Mouse (Mus musculus): ENCODE results near the gene Utp20. TPM values are rescaled to one million over a fixed set of nuclear protein-coding genes. Genes with fewer than 3 reads are reported as not detected.
"Not testable (repeated sequence)": the region's sequence is repeated elsewhere in the genome, so short reads cannot be mapped to it uniquely, and the experiment has no call there.

The Utp20 gene
- polyA plus RNA-seq, 1 experiment = 40.0 TPM

- H3K27ac ChIP-seq (ENCODE audit: insufficient read depth, low read length) = no peak overlapping the region
- no peaks in the 10 kb centered on the region for H3K4me1 ChIP-seq (ENCODE audit: control insufficient read depth, insufficient read depth, low read length)
- no peak for TF ChIP-seq CTCF (IDR thresholded peaks at IDR 0.05; ENCODE audit: borderline replicate concordance, insufficient read depth, low read length)
- no peak for TF ChIP-seq POLR2A (IDR thresholded peaks at IDR 0.05; ENCODE audit: low read depth, low read length)
- H3K4me3 ChIP-seq (ENCODE audit: insufficient read depth, low read length) = no peak overlapping the region
Observed at GRCm38 (mm10) chr10:88761524-88762212, 64.9 kb downstream of the Utp20 start.

DNA sequence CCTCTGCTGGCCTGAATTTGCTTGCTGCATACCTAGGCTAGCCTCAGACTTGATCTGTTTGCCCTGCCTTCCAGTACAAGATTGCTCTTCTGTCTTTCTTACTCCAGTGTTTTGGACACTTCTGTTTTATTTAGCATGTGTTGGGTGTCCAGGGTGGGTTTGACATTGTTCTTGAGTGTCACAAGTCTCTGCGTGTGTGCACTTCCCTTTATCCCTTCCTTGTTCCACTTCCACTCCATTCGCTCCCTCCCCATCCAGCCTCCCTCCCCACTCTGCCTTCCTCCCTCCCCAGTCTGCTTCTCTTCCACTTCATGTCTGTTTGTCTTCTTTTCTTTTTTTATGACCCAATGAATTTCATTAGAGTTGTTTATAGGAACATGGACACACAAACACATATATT, 85.2 kb downstream of the Utp20 start:
- H3K4me1 ChIP-seq (ENCODE audit: control insufficient read depth, insufficient read depth, low read length) = no peaks in the 10 kb centered on the region
- no peak overlapping the region for H3K27ac ChIP-seq (ENCODE audit: insufficient read depth, low read length)
- no peak overlapping the region for H3K4me3 ChIP-seq (ENCODE audit: insufficient read depth, low read length)
- no peak for TF ChIP-seq CTCF (IDR thresholded peaks at IDR 0.05; ENCODE audit: borderline replicate concordance, insufficient read depth, low read length)
- no peak for TF ChIP-seq POLR2A (IDR thresholded peaks at IDR 0.05; ENCODE audit: low read depth, low read length)

GRCm38 (mm10) chr10:88740781-88741180, 85.8 kb downstream of the Utp20 start:
- TF ChIP-seq CTCF (IDR thresholded peaks at IDR 0.05; ENCODE audit: borderline replicate concordance, insufficient read depth, low read length) = no peak
- no peak for TF ChIP-seq POLR2A (IDR thresholded peaks at IDR 0.05; ENCODE audit: low read depth, low read length)
- H3K27ac ChIP-seq (ENCODE audit: insufficient read depth, low read length) = no peak overlapping the region

DNA sequence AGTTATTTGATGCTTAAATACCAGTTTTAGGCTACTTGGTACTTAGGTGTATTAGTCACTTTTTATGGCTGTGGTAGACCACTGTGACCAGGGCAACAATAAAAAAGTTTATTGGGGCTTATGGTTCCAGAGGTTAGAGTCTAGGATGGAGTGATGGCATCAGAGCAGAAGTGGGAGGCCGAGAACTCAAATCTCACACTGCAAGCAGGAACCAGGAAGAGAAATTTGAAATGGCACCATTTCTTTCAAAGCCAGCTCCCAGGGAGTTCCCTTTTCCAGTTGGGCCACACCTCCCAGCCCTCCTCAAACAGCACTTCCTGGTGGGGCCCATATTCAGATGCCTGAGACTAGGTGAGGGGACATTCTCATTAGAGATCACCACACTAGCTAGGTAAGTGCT, 86.8 kb downstream of the Utp20 start:
- Histone ChIP-seq H3K27ac (ENCODE audit: insufficient read depth, low read length) (no peak overlapping the region), H3K4me1 (ENCODE audit: control insufficient read depth, insufficient read depth, low read length) (no peaks in the 10 kb centered on the region), H3K4me3 (ENCODE audit: insufficient read depth, low read length) (no peak overlapping the region)
- TF ChIP-seq CTCF (IDR thresholded peaks at IDR 0.05; ENCODE audit: borderline replicate concordance, insufficient read depth, low read length) = no peak
- TF ChIP-seq POLR2A (IDR thresholded peaks at IDR 0.05; ENCODE audit: low read depth, low read length) = no peak

More at GRCm38 (mm10) chr10:88740781-88741180, 85.8 kb downstream of the Utp20 start:
- Histone ChIP-seq H3K4me3 (ENCODE audit: insufficient read depth, low read length) (no peak overlapping the region), H3K4me1 (ENCODE audit: control insufficient read depth, insufficient read depth, low read length) (no peaks in the 10 kb centered on the region)

GRCm38 (mm10) chr10:88739074-88739473, 87.5 kb downstream of the Utp20 start:
- H3K27ac ChIP-seq (ENCODE audit: insufficient read depth, low read length); H3K4me1 ChIP-seq (ENCODE audit: control insufficient read depth, insufficient read depth, low read length); H3K4me3 ChIP-seq (ENCODE audit: insufficient read depth, low read length): not testable (repeated sequence)

DNA sequence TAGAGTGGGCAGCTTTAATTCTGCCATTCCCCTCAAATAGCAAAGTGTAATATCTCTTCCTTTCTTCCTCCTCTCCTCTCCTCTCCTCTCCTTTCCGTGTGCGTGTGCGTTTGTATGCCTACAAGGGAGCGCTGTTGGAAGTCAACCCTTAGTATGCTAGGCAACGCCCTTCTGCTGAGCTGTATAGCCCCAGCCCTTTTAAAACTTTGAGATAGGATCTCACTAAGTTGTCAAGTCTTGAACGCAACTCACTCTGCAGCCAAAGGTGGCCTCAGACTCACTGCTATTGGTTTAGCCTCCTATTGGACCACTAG, 94.3 kb downstream of the Utp20 start:
- Histone ChIP-seq H3K27ac (ENCODE audit: insufficient read depth, low read length) (no peak overlapping the region), H3K4me1 (ENCODE audit: control insufficient read depth, insufficient read depth, low read length) (peaks cover 2% of the 10 kb centered on the region; the same call in 1 of the 2 replicates), H3K4me3 (ENCODE audit: insufficient read depth, low read length) (peak overlapping the region; percentile 83)
- TF ChIP-seq POLR2A (IDR thresholded peaks at IDR 0.05; ENCODE audit: low read depth, low read length) (peak; percentile 56), CTCF (IDR thresholded peaks at IDR 0.05; ENCODE audit: borderline replicate concordance, insufficient read depth, low read length) (no peak)

DNA sequence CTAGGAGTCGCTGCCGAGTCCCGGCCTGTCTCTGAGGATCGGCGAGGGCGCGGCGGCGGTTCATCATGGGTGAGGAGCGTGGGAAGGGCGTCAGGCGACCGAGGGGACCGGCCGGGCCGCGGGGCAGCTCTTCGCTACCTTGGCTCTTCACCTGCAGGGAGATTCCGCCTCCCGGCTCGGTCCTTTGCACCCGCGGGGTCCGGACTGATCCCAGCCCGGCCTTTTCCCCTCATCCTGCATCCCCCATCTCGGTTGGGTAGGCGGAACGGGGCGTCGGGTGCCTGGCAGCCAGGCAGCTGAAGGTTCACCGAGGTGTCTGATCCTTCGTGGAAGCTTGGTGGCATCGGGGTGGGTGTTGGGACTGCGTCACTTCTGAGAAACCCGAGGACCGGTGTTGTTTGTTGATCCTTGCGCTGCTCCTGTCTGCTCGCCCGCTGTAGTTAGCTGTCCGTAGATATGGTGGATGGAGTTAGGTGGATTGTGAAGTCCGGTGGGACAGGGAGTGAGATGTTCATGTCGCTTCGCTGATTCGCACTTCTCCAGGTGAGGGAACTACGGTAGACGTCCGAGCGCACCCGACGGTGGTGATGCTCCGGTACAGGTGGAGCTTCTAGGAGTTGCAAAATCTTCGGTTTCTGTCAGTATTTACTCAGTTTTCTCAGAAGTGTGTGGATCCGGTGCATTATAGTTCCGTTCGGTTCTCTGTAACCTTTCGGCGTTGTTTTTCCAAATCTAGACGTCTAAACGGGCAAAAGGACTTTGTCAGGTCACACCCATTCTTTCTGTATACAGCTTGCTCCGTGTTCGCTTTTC, 94.9 kb downstream of the Utp20 start:
- H3K4me3 ChIP-seq (ENCODE audit: insufficient read depth, low read length) = peak overlapping the region; percentile 83
- TF ChIP-seq POLR2A (IDR thresholded peaks at IDR 0.05; ENCODE audit: low read depth, low read length) (no peak), CTCF (IDR thresholded peaks at IDR 0.05; ENCODE audit: borderline replicate concordance, insufficient read depth, low read length) (no peak)
- peaks cover 2% of the 10 kb centered on the region; the same call in 1 of the 2 replicates for H3K4me1 ChIP-seq (ENCODE audit: control insufficient read depth, insufficient read depth, low read length)
- H3K27ac ChIP-seq (ENCODE audit: insufficient read depth, low read length) = peak overlapping the region; percentile 71

- peaks cover 2% of the 10 kb centered on the region; the same call in 1 of the 2 replicates for H3K4me1 ChIP-seq (ENCODE audit: control insufficient read depth, insufficient read depth, low read length)
- peak within 1 kb of the TSS; percentile 83 for H3K4me3 ChIP-seq (ENCODE audit: insufficient read depth, low read length)
- H3K27ac ChIP-seq (ENCODE audit: insufficient read depth, low read length) = peak within 1 kb of the TSS; percentile 71
- TF ChIP-seq CTCF (IDR thresholded peaks at IDR 0.05; ENCODE audit: borderline replicate concordance, insufficient read depth, low read length) (no peak), POLR2A (IDR thresholded peaks at IDR 0.05; ENCODE audit: low read depth, low read length) (peak; percentile 82)
Observed at GRCm38 (mm10) chr10:88730571-88731495, 95.8 kb downstream of the Utp20 start, which contains the start of gene Arl1. TSS of gene Arl1 (plus strand) at chr10:88730858.

- Histone ChIP-seq H3K4me3 (ENCODE audit: insufficient read depth, low read length) (no peak overlapping the region), H3K27ac (ENCODE audit: insufficient read depth, low read length) (peak overlapping the region; percentile 58), H3K4me1 (ENCODE audit: control insufficient read depth, insufficient read depth, low read length) (peaks cover 2% of the 10 kb centered on the region; the same call in 1 of the 2 replicates)
- TF ChIP-seq CTCF (IDR thresholded peaks at IDR 0.05; ENCODE audit: borderline replicate concordance, insufficient read depth, low read length) (no peak), POLR2A (IDR thresholded peaks at IDR 0.05; ENCODE audit: low read depth, low read length) (no peak)
Observed at GRCm38 (mm10) chr10:88728166-88728565, 98.4 kb downstream of the Utp20 start.
